Mouse (Mus musculus): ENCODE results near the gene Gbgt1. TPM values are rescaled to one million over a fixed set of nuclear protein-coding genes. Genes with fewer than 3 reads are reported as not detected.

Gene Gbgt1
- polyA plus RNA-seq, 1 experiment from 2014 or later: 4.4 TPM

- Histone ChIP-seq H3K4me1 (ENCODE audit: control insufficient read depth, insufficient read depth, low read length) (peaks cover 77% of the 10 kb centered on the region), H3K9ac (ENCODE audit: low read depth, low read length) (peak overlapping the region; percentile 79), H3K36me3 (ENCODE audit: control insufficient read depth, insufficient read depth, low read length) (no peaks in the 10 kb centered on the region), H3K4me2 (ENCODE audit: low read depth, low read length) (peak overlapping the region; percentile 83), H3K4me3 (ENCODE audit: low read length) (peak overlapping the region; percentile 76), H3K27me3 (replicated peaks; ENCODE audit: control insufficient read depth, insufficient read depth, low read length) (no peaks in the 10 kb centered on the region), H3K27ac (ENCODE audit: low read length) (peak overlapping the region; percentile 79), H3K9me3 (ENCODE audit: control insufficient read depth, low read length) (no peaks in the 10 kb centered on the region)
- peak; percentile 10; the same call in 1 of the 2 replicates for ATAC-seq
- WGBS: 33% methylated on average over 11 of the region's 11 CpGs
Measured at GRCm38 (mm10) chr2:28534436-28535262, 38.0 kb downstream of the Gbgt1 start.

- Histone ChIP-seq H3K4me1 (ENCODE audit: control insufficient read depth, insufficient read depth, low read length) (peaks cover 79% of the 10 kb centered on the region), H3K36me3 (ENCODE audit: control insufficient read depth, insufficient read depth, low read length) (no peaks in the 10 kb centered on the region), H3K9me3 (ENCODE audit: control insufficient read depth, low read length) (no peaks in the 10 kb centered on the region), H3K4me2 (ENCODE audit: low read depth, low read length) (peak overlapping the region; percentile 83; the same call in 1 of the 2 replicates), H3K27me3 (replicated peaks; ENCODE audit: control insufficient read depth, insufficient read depth, low read length) (no peaks in the 10 kb centered on the region), H3K27ac (ENCODE audit: low read length) (peak overlapping the region; percentile 66), H3K4me3 (ENCODE audit: low read length) (no peak overlapping the region; the same call in 1 of the 2 replicates), H3K9ac (ENCODE audit: low read depth, low read length) (peak overlapping the region; percentile 5; the same call in 1 of the 2 replicates)
- WGBS: 44% methylated on average over 4 of the region's 4 CpGs
- no peak for ATAC-seq
Measured at GRCm38 (mm10) chr2:28535263-28535540, 38.5 kb downstream of the Gbgt1 start.

DNA sequence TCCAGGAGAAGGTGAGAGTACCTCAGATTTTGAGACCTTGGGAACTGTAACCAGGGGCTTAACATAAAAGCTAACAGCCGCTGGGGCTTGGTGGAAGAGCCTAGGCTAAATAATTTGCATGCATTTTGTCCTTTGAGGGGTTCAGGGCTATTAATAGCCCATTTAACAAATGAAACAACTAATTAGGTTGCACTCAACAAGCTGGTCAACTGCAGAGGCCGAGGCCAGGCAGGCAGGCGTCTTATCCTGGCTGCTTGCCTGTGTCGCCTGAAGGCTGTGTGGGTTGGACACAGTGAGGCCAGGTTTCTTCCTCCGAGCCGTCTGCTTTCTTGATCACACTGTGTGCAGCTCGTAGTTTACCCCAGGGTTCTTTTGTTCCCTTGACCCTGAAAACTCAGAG, 39.0 kb downstream of the Gbgt1 start:
- no peak overlapping the region for H3K4me3 ChIP-seq (ENCODE audit: low read length)
- peak overlapping the region; percentile 66 for H3K27ac ChIP-seq (ENCODE audit: low read length)
- peak overlapping the region; percentile 5; the same call in 1 of the 2 replicates for H3K9ac ChIP-seq (ENCODE audit: low read depth, low read length)
- H3K27me3 ChIP-seq (replicated peaks; ENCODE audit: control insufficient read depth, insufficient read depth, low read length): no peaks in the 10 kb centered on the region
- no peaks in the 10 kb centered on the region for H3K36me3 ChIP-seq (ENCODE audit: control insufficient read depth, insufficient read depth, low read length)
- WGBS: 58% methylated on average over 7 of the region's 7 CpGs
- 0 out of 2 replicates have a peak overlapping the region, but pooled peaks have one; percentile 14 for H3K4me2 ChIP-seq (ENCODE audit: low read depth, low read length)
- no peak for ATAC-seq
- peaks cover 84% of the 10 kb centered on the region for H3K4me1 ChIP-seq (ENCODE audit: control insufficient read depth, insufficient read depth, low read length)
- no peaks in the 10 kb centered on the region for H3K9me3 ChIP-seq (ENCODE audit: control insufficient read depth, low read length)

GRCm38 (mm10) chr2:28536166-28536565, 39.5 kb downstream of the Gbgt1 start:
- Histone ChIP-seq H3K27ac (ENCODE audit: low read length) (peak overlapping the region; percentile 66), H3K9me3 (ENCODE audit: control insufficient read depth, low read length) (no peaks in the 10 kb centered on the region), H3K4me2 (ENCODE audit: low read depth, low read length) (no peak overlapping the region), H3K4me3 (ENCODE audit: low read length) (no peak overlapping the region), H3K27me3 (replicated peaks; ENCODE audit: control insufficient read depth, insufficient read depth, low read length) (no peaks in the 10 kb centered on the region), H3K9ac (ENCODE audit: low read depth, low read length) (peak overlapping the region; percentile 5; the same call in 1 of the 2 replicates), H3K4me1 (ENCODE audit: control insufficient read depth, insufficient read depth, low read length) (peaks cover 87% of the 10 kb centered on the region), H3K36me3 (ENCODE audit: control insufficient read depth, insufficient read depth, low read length) (no peaks in the 10 kb centered on the region)
- 46% methylated on average over 4 of the region's 4 CpGs for WGBS
- ATAC-seq: no peak

- Histone ChIP-seq H3K4me1 (ENCODE audit: control insufficient read depth, insufficient read depth, low read length) (peaks cover 87% of the 10 kb centered on the region), H3K27ac (ENCODE audit: low read length) (peak overlapping the region; percentile 51), H3K9ac (ENCODE audit: low read depth, low read length) (no peak overlapping the region), H3K4me3 (ENCODE audit: low read length) (no peak overlapping the region), H3K9me3 (ENCODE audit: control insufficient read depth, low read length) (no peaks in the 10 kb centered on the region), H3K4me2 (ENCODE audit: low read depth, low read length) (no peak overlapping the region), H3K27me3 (replicated peaks; ENCODE audit: control insufficient read depth, insufficient read depth, low read length) (no peaks in the 10 kb centered on the region), H3K36me3 (ENCODE audit: control insufficient read depth, insufficient read depth, low read length) (no peaks in the 10 kb centered on the region)
- no peak for ATAC-seq
- 67% methylated on average over 11 of the region's 11 CpGs for WGBS
Measured at GRCm38 (mm10) chr2:28536766-28537633, 40.3 kb downstream of the Gbgt1 start.

DNA sequence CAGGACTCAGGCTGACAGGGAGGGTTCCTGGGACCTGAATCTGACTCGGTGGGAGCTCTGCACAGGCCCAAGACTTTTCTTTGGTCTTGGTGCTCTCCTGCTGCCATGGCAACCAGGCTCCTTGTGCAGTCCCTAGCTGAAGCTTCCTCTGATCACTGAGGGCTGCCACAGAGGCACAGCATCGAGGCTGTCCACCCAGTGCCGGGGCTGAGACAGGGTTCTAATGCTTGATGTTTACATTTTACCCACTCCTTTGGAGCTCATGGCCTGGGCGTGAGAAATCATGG, 40.9 kb downstream of the Gbgt1 start:
- Histone ChIP-seq H3K4me1 (ENCODE audit: control insufficient read depth, insufficient read depth, low read length) (peaks cover 81% of the 10 kb centered on the region), H3K27me3 (replicated peaks; ENCODE audit: control insufficient read depth, insufficient read depth, low read length) (no peaks in the 10 kb centered on the region), H3K9me3 (ENCODE audit: control insufficient read depth, low read length) (no peaks in the 10 kb centered on the region), H3K9ac (ENCODE audit: low read depth, low read length) (peak overlapping the region; percentile 45; the same call in 1 of the 2 replicates), H3K4me2 (ENCODE audit: low read depth, low read length) (no peak overlapping the region), H3K36me3 (ENCODE audit: control insufficient read depth, insufficient read depth, low read length) (no peaks in the 10 kb centered on the region), H3K27ac (ENCODE audit: low read length) (peak overlapping the region; percentile 51), H3K4me3 (ENCODE audit: low read length) (no peak overlapping the region)
- ATAC-seq: no peak
- 48% methylated on average over 4 of the region's 4 CpGs for WGBS

DNA sequence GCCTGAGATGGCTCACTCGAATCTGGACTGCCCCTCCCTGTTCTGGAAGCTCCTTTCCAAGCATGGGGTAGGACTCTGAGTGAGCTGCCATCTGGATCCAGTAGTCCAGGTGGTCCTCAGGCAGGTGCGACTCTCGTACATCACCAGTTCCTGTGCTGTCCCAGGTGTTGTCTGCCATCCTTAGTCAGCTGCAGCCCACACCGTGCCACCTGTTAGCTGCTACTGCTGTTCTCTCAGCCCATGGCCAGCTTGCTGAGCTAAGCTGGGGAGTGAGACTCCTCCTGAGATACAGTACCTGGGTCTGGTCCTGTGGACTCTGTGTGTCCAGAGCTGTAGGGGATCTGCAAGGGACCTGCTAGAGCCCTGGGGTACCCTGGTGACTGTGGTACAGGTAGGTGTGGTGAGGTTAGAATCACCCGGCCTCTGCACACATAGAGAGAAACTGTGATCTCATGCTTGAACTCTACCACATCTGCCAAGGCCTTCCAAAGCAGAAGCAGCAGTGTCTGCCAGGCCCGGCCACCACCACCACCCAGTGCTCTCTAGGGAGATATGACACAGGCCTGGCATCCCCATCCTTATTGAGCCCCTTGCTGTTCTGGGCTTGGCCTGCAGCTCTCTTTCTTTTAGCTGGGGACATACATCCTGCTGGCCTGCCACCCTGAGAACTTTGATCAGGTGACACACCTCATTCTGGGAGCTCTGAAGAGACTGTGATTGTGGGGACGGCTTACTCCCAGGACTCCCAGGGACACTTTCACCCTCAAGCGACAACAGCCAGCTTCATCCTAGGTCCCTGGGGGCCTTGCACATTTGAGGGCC, 41.5 kb downstream of the Gbgt1 start:
- H3K4me2 ChIP-seq (ENCODE audit: low read depth, low read length): no peak overlapping the region
- no peak overlapping the region for H3K4me3 ChIP-seq (ENCODE audit: low read length)
- no peaks in the 10 kb centered on the region for H3K27me3 ChIP-seq (replicated peaks; ENCODE audit: control insufficient read depth, insufficient read depth, low read length)
- peaks cover 75% of the 10 kb centered on the region for H3K4me1 ChIP-seq (ENCODE audit: control insufficient read depth, insufficient read depth, low read length)
- 0 out of 2 replicates have a peak, but pooled peaks cover 2% of the 10 kb centered on the region for H3K36me3 ChIP-seq (ENCODE audit: control insufficient read depth, insufficient read depth, low read length)
- H3K27ac ChIP-seq (ENCODE audit: low read length): peak overlapping the region; percentile 51
- H3K9ac ChIP-seq (ENCODE audit: low read depth, low read length): peak overlapping the region; percentile 45; the same call in 1 of the 2 replicates
- WGBS: 68% methylated on average over 8 of the region's 8 CpGs
- no peaks in the 10 kb centered on the region for H3K9me3 ChIP-seq (ENCODE audit: control insufficient read depth, low read length)
- no peak for ATAC-seq

GRCm38 (mm10) chr2:28538817-28539128, 42.1 kb downstream of the Gbgt1 start:
- Histone ChIP-seq H3K36me3 (ENCODE audit: control insufficient read depth, insufficient read depth, low read length) (0 out of 2 replicates have a peak, but pooled peaks cover 2% of the 10 kb centered on the region), H3K4me3 (ENCODE audit: low read length) (no peak overlapping the region), H3K4me1 (ENCODE audit: control insufficient read depth, insufficient read depth, low read length) (peaks cover 72% of the 10 kb centered on the region), H3K27me3 (replicated peaks; ENCODE audit: control insufficient read depth, insufficient read depth, low read length) (no peaks in the 10 kb centered on the region), H3K27ac (ENCODE audit: low read length) (peak overlapping the region; percentile 44), H3K4me2 (ENCODE audit: low read depth, low read length) (no peak overlapping the region), H3K9ac (ENCODE audit: low read depth, low read length) (0 out of 2 replicates have a peak overlapping the region, but pooled peaks have one; percentile 38), H3K9me3 (ENCODE audit: control insufficient read depth, low read length) (no peaks in the 10 kb centered on the region)
- no peak for ATAC-seq
- 75% methylated on average over 1 of the region's 1 CpGs for WGBS

DNA sequence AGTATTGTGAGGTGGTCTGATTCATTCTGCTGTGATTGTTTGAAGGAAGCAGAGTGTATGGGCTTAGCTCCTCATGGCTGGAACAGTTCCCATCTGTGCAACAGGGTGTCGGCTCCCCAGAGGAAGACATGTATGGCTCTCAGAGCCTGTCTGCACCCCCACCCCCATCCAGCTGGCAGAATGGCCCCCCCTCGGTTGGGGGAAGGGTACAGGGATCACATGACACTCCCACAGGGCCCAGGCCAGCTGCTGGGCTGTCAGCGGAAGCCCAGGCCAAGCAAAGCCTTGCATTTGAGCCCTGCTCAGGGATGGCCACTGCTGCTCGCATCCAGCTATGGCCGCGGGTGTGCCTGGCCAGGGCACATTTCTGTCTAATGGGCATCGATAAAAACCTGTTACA, 42.5 kb downstream of the Gbgt1 start:
- peak overlapping the region; percentile 44 for H3K27ac ChIP-seq (ENCODE audit: low read length)
- H3K4me3 ChIP-seq (ENCODE audit: low read length): no peak overlapping the region
- peaks cover 68% of the 10 kb centered on the region for H3K4me1 ChIP-seq (ENCODE audit: control insufficient read depth, insufficient read depth, low read length)
- H3K9me3 ChIP-seq (ENCODE audit: control insufficient read depth, low read length): no peaks in the 10 kb centered on the region
- no peaks in the 10 kb centered on the region for H3K27me3 ChIP-seq (replicated peaks; ENCODE audit: control insufficient read depth, insufficient read depth, low read length)
- peaks cover 5% of the 10 kb centered on the region; the same call in 1 of the 2 replicates for H3K36me3 ChIP-seq (ENCODE audit: control insufficient read depth, insufficient read depth, low read length)
- peak overlapping the region; percentile 38 for H3K9ac ChIP-seq (ENCODE audit: low read depth, low read length)
- peak; percentile 37; the same call in 1 of the 2 replicates for ATAC-seq
- H3K4me2 ChIP-seq (ENCODE audit: low read depth, low read length): no peak overlapping the region
- WGBS: 40% methylated on average over 7 of the region's 7 CpGs

Data from intestine, embryonic 16.5 days (tissue).